Mouse (Mus musculus): ENCODE data around the gene Tnk2. TPM values are rescaled to one million over a fixed set of nuclear protein-coding genes. Genes with fewer than 3 reads are reported as not detected.

Tnk2 gene
- polyA plus RNA-seq, 1 experiment from 2014 or later = 20.0 TPM

GRCm38 (mm10) chr16:32642280-32642679 is 1.4 kb upstream of the Tnk2 start:
- no peak for DNase-seq
- Histone ChIP-seq H3K4me3 (ENCODE audit: low read depth, low read length) (no peak overlapping the region), H3K27me3 (ENCODE audit: insufficient read depth, low read length) (no peaks in the 10 kb centered on the region), H3K4me1 (ENCODE audit: insufficient read depth) (peaks cover 15% of the 10 kb centered on the region), H3K9me3 (ENCODE audit: low read depth, low read length) (no peaks in the 10 kb centered on the region), H3K27ac (ENCODE audit: low read depth) (no peak overlapping the region), H3K36me3 (ENCODE audit: insufficient read depth) (no peaks in the 10 kb centered on the region), H3K9ac (no peak overlapping the region), H3K4me2 (no peak overlapping the region)
- TF ChIP-seq CTCF (IDR thresholded peaks at IDR 0.05; ENCODE audit: low read depth) = no peak
- WGBS = 59% methylated on average over 13 of the region's 13 CpGs
- no peak for ATAC-seq (ENCODE audit: insufficient read depth)

- H3K9me3 ChIP-seq (ENCODE audit: low read depth, low read length) = no peaks in the 10 kb centered on the region
- DNase-seq (peak; percentile 65), ATAC-seq (ENCODE audit: insufficient read depth) (peak; percentile 72)
- peak overlapping the region; percentile 88 for H3K4me2 ChIP-seq
- TF ChIP-seq CTCF (IDR thresholded peaks at IDR 0.05; ENCODE audit: low read depth) = no peak
- H3K9ac ChIP-seq = peak overlapping the region; percentile 87
- under 1% methylated on average over 69 of the region's 82 CpGs for WGBS
- H3K4me3 ChIP-seq (ENCODE audit: low read depth, low read length) = peak overlapping the region; percentile 91
- H3K4me1 ChIP-seq (ENCODE audit: insufficient read depth) = peaks cover 15% of the 10 kb centered on the region
- peak overlapping the region; percentile 86 for H3K27ac ChIP-seq (ENCODE audit: low read depth)
- no peaks in the 10 kb centered on the region for H3K27me3 ChIP-seq (ENCODE audit: insufficient read depth, low read length)
- no peaks in the 10 kb centered on the region for H3K36me3 ChIP-seq (ENCODE audit: insufficient read depth)
Measured at GRCm38 (mm10) chr16:32644069-32644800, 561 bp downstream of the Tnk2 start.

GRCm38 (mm10) chr16:32644801-32645170 is 1.1 kb downstream of the Tnk2 start:
- Histone ChIP-seq H3K9me3 (ENCODE audit: low read depth, low read length) (no peaks in the 10 kb centered on the region), H3K9ac (peak overlapping the region; percentile 87), H3K27ac (ENCODE audit: low read depth) (peak overlapping the region; percentile 86; the same call in 1 of the 2 replicates), H3K4me1 (ENCODE audit: insufficient read depth) (peaks cover 15% of the 10 kb centered on the region), H3K27me3 (ENCODE audit: insufficient read depth, low read length) (no peaks in the 10 kb centered on the region), H3K36me3 (ENCODE audit: insufficient read depth) (no peaks in the 10 kb centered on the region), H3K4me3 (ENCODE audit: low read depth, low read length) (peak overlapping the region; percentile 91), H3K4me2 (peak overlapping the region; percentile 88)
- DNase-seq = no peak
- 10% methylated on average over 12 of the region's 12 CpGs for WGBS
- TF ChIP-seq CTCF (IDR thresholded peaks at IDR 0.05; ENCODE audit: low read depth) = no peak
- 0 out of 2 replicates have a peak, but pooled peaks have one; percentile 1 for ATAC-seq (ENCODE audit: insufficient read depth)

GRCm38 (mm10) chr16:32645361-32645914 is 1.8 kb downstream of the Tnk2 start:
- Histone ChIP-seq H3K9ac (peak overlapping the region; percentile 87; the same call in 1 of the 2 replicates), H3K4me3 (ENCODE audit: low read depth, low read length) (peak overlapping the region; percentile 91), H3K27ac (ENCODE audit: low read depth) (no peak overlapping the region; the same call in 1 of the 2 replicates), H3K4me1 (ENCODE audit: insufficient read depth) (peaks cover 15% of the 10 kb centered on the region), H3K36me3 (ENCODE audit: insufficient read depth) (no peaks in the 10 kb centered on the region), H3K27me3 (ENCODE audit: insufficient read depth, low read length) (no peaks in the 10 kb centered on the region), H3K4me2 (peak overlapping the region; percentile 88), H3K9me3 (ENCODE audit: low read depth, low read length) (no peaks in the 10 kb centered on the region)
- peak; percentile 12; the same call in 1 of the 2 replicates for ATAC-seq (ENCODE audit: insufficient read depth)
- no peak for DNase-seq
- WGBS = 16% methylated on average over 14 of the region's 14 CpGs
- TF ChIP-seq CTCF (IDR thresholded peaks at IDR 0.05; ENCODE audit: low read depth) = peak; percentile 54

- no peaks in the 10 kb centered on the region for H3K27me3 ChIP-seq (ENCODE audit: insufficient read depth, low read length)
- H3K9ac ChIP-seq = 0 out of 2 replicates have a peak overlapping the region, but pooled peaks have one; percentile 8
- DNase-seq = no peak
- ATAC-seq (ENCODE audit: insufficient read depth) = no peak
- no peak overlapping the region for H3K27ac ChIP-seq (ENCODE audit: low read depth)
- TF ChIP-seq CTCF (IDR thresholded peaks at IDR 0.05; ENCODE audit: low read depth) = no peak
- H3K36me3 ChIP-seq (ENCODE audit: insufficient read depth) = no peaks in the 10 kb centered on the region
- 61% methylated on average over 9 of the region's 9 CpGs for WGBS
- peak overlapping the region; percentile 91 for H3K4me3 ChIP-seq (ENCODE audit: low read depth, low read length)
- H3K4me1 ChIP-seq (ENCODE audit: insufficient read depth) = peaks cover 15% of the 10 kb centered on the region
- peak overlapping the region; percentile 88 for H3K4me2 ChIP-seq
- H3K9me3 ChIP-seq (ENCODE audit: low read depth, low read length) = no peaks in the 10 kb centered on the region
Measured at GRCm38 (mm10) chr16:32646014-32646413, 2.3 kb downstream of the Tnk2 start.

GRCm38 (mm10) chr16:32647712-32648111 is 4.0 kb downstream of the Tnk2 start:
- no peak for ATAC-seq (ENCODE audit: insufficient read depth)
- no peak overlapping the region for H3K4me3 ChIP-seq (ENCODE audit: low read depth, low read length)
- no peak overlapping the region for H3K27ac ChIP-seq (ENCODE audit: low read depth)
- no peak overlapping the region for H3K9ac ChIP-seq
- no peaks in the 10 kb centered on the region for H3K36me3 ChIP-seq (ENCODE audit: insufficient read depth)
- H3K9me3 ChIP-seq (ENCODE audit: low read depth, low read length) = no peaks in the 10 kb centered on the region
- no peaks in the 10 kb centered on the region for H3K27me3 ChIP-seq (ENCODE audit: insufficient read depth, low read length)
- no peak overlapping the region for H3K4me2 ChIP-seq
- no peak for DNase-seq
- no peak for TF ChIP-seq CTCF (IDR thresholded peaks at IDR 0.05; ENCODE audit: low read depth)
- peaks cover 15% of the 10 kb centered on the region for H3K4me1 ChIP-seq (ENCODE audit: insufficient read depth)

- Histone ChIP-seq H3K4me2 (no peak overlapping the region), H3K4me1 (ENCODE audit: insufficient read depth) (peaks cover 9% of the 10 kb centered on the region), H3K27me3 (ENCODE audit: insufficient read depth, low read length) (no peaks in the 10 kb centered on the region), H3K4me3 (ENCODE audit: low read depth, low read length) (no peak overlapping the region), H3K9ac (no peak overlapping the region), H3K36me3 (ENCODE audit: insufficient read depth) (no peaks in the 10 kb centered on the region), H3K9me3 (ENCODE audit: low read depth, low read length) (no peaks in the 10 kb centered on the region), H3K27ac (ENCODE audit: low read depth) (peak overlapping the region; percentile 37; the same call in 1 of the 2 replicates)
- ATAC-seq (ENCODE audit: insufficient read depth) = no peak
- no peak for TF ChIP-seq CTCF (IDR thresholded peaks at IDR 0.05; ENCODE audit: low read depth)
- no peak for DNase-seq
Measured at GRCm38 (mm10) chr16:32650461-32650860, 6.8 kb downstream of the Tnk2 start.

Data from lung, embryonic 14.5 days (tissue).